ENCODE assay signal across 13 mouse cellular contexts in genomic region chr2:10004960-10005621, GRCm38 (mm10). TPM values are rescaled to one million over a fixed set of nuclear protein-coding genes. Genes with fewer than 3 reads are reported as not detected.
DNase-seq lines count a peak whose midpoint lies in the region; ATAC-seq and TF ChIP-seq lines count a peak whose summit lies in the region.
"Had no signal": no experiment of that assay in that cellular context is flagged by ENCODE, and none has a peak within 500 bp of the region (broad histone marks: within the 10 kb centered on the region; RNA-seq: fewer than 3 reads in every experiment).

No protein-coding gene starts in this region.

- no peak overlapping the region for H3K4me2 ChIP-seq in heart, embryonic 14.5 days (ENCODE audit: low read length)
- H3K4me2 ChIP-seq in heart, embryonic 11.5 days = no peak overlapping the region
- H3K4me2 ChIP-seq in kidney, embryonic 15.5 days = no peak overlapping the region
- H3K4me2 ChIP-seq: stomach, embryonic 15.5 days had no signal

- no peaks in the 10 kb centered on the region for H3K36me3 ChIP-seq in heart, embryonic 14.5 days (ENCODE audit: control insufficient read depth, insufficient read depth, low read length)
- no peaks in the 10 kb centered on the region for H3K36me3 ChIP-seq in heart, embryonic 11.5 days (ENCODE audit: control insufficient read depth, insufficient read depth, low read length)
- H3K36me3 ChIP-seq in kidney, embryonic 15.5 days = no peaks in the 10 kb centered on the region
- H3K36me3 ChIP-seq: stomach, embryonic 15.5 days had no signal

- TF ChIP-seq POLR2A in lung, adult 2 months (IDR thresholded peaks at IDR 0.05; ENCODE audit: borderline replicate concordance, extremely low read depth, low read depth, low read length) = no peak

- H3K4me3 ChIP-seq in heart, embryonic 14.5 days (ENCODE audit: control insufficient read depth in 1 of 2, insufficient read depth in 1 of 2, low read depth in 1 of 2, low read length in 2 of 2) = no peak overlapping the region
- no peak overlapping the region for H3K4me3 ChIP-seq in heart, embryonic 11.5 days (ENCODE audit: low read depth, low read length)
- no peak overlapping the region for H3K4me3 ChIP-seq in lung, adult 2 months (replicated peaks; ENCODE audit: extremely low read depth, low read depth, low read length)
- no peak overlapping the region for H3K4me3 ChIP-seq in kidney, embryonic 15.5 days (replicated peaks)
- H3K4me3 ChIP-seq: layer of hippocampus, adult 2 months; stomach, embryonic 15.5 days had no signal

- peak; percentile 21 for DNase-seq in lung, postnatal 25 days (ENCODE audit: low spot score)
- no peak for DNase-seq in lung, adult 2 months
- no peak for DNase-seq in right cerebral cortex, postnatal 4 days
- no peak for DNase-seq in embryo, embryonic 9.5 days (ENCODE audit: extremely low spot score)
- no peak for DNase-seq in cerebellum, adult 9-11 months
- DNase-seq: adrenal gland, postnatal 25 days; liver, postnatal 0 days; midbrain, embryonic 14.5 days had no signal

- H3K27me3 ChIP-seq in heart, embryonic 14.5 days (ENCODE audit: control insufficient read depth, insufficient read depth, low read length) = no peaks in the 10 kb centered on the region
- no peaks in the 10 kb centered on the region for H3K27me3 ChIP-seq in heart, embryonic 11.5 days (ENCODE audit: control insufficient read depth, insufficient read depth, low read length)
- H3K27me3 ChIP-seq in kidney, embryonic 15.5 days = no peaks in the 10 kb centered on the region
- H3K27me3 ChIP-seq: stomach, embryonic 15.5 days had no signal

- H3K4me1 ChIP-seq in heart, embryonic 14.5 days (ENCODE audit: control insufficient read depth in 2 of 2, insufficient read depth in 2 of 2, low read length in 2 of 2) = peaks cover 8 to 9% of the 10 kb centered on the region in 2 experiments; a peak in 2 of 4 replicates
- H3K4me1 ChIP-seq in heart, embryonic 11.5 days (ENCODE audit: control insufficient read depth, insufficient read depth, low read length) = peaks cover 17% of the 10 kb centered on the region
- peaks cover 7% of the 10 kb centered on the region for H3K4me1 ChIP-seq in lung, adult 2 months (ENCODE audit: control insufficient read depth, insufficient read depth, low read length)
- H3K4me1 ChIP-seq in kidney, embryonic 15.5 days = peaks cover 20% of the 10 kb centered on the region; the same call in 1 of the 2 replicates
- H3K4me1 ChIP-seq: stomach, embryonic 15.5 days had no signal

- H3K9me3 ChIP-seq in heart, embryonic 14.5 days (ENCODE audit: control insufficient read depth, low read length) = no peaks in the 10 kb centered on the region
- no peaks in the 10 kb centered on the region for H3K9me3 ChIP-seq in heart, embryonic 11.5 days (replicated peaks; ENCODE audit: control insufficient read depth, low read length)
- H3K9me3 ChIP-seq in kidney, embryonic 15.5 days (replicated peaks) = no peaks in the 10 kb centered on the region
- H3K9me3 ChIP-seq: stomach, embryonic 15.5 days had no signal

- no peak for TF ChIP-seq CTCF in lung, adult 2 months (IDR thresholded peaks at IDR 0.05; ENCODE audit: insufficient read depth, low read length)

- H3K27ac ChIP-seq in heart, embryonic 14.5 days (replicated peaks in 1 of 2; ENCODE audit: control insufficient read depth in 1 of 2, insufficient read depth in 1 of 2, low read depth in 2 of 2, low read length in 2 of 2) = peak overlapping the region; percentile 16 to 41; a peak in 1 of 4 replicates
- H3K27ac ChIP-seq in heart, embryonic 11.5 days (ENCODE audit: low read depth, low read length) = no peak overlapping the region
- H3K27ac ChIP-seq in kidney, embryonic 15.5 days = peak overlapping the region; percentile 60; the same call in 1 of the 2 replicates
- H3K27ac ChIP-seq: layer of hippocampus, adult 2 months; stomach, embryonic 15.5 days had no signal

- H3K9ac ChIP-seq in heart, embryonic 14.5 days (ENCODE audit: low read length) = no peak overlapping the region
- no peak overlapping the region for H3K9ac ChIP-seq in heart, embryonic 11.5 days (ENCODE audit: low read depth, low read length)
- H3K9ac ChIP-seq in kidney, embryonic 15.5 days = no peak overlapping the region
- H3K9ac ChIP-seq: liver, postnatal 0 days; stomach, embryonic 15.5 days had no signal

- WGBS in heart, embryonic 14.5 days = 61% methylated on average over 8 of the region's 8 CpGs
- 78% methylated on average over 8 of the region's 8 CpGs for whole genome bisulfite sequencing in heart, embryonic 11.5 days (ENCODE audit: insufficient replicate concordance)
- WGBS in lung, adult 2 months = 80% methylated on average over 8 of the region's 8 CpGs
- WGBS in kidney, embryonic 15.5 days = 79% methylated on average over 8 of the region's 8 CpGs

- ATAC-seq in heart, embryonic 14.5 days (ENCODE audit: insufficient number of reproducible peaks, insufficient read depth, low FRiP score, low read depth) = peak; percentile 12; the same call in 1 of the 2 replicates
- no peak for ATAC-seq in heart, embryonic 11.5 days (replicated peaks; ENCODE audit: insufficient number of reproducible peaks, low FRiP score, low TSS enrichment)
- ATAC-seq in kidney, embryonic 15.5 days (replicated peaks; ENCODE audit: low FRiP score) = no peak
- ATAC-seq: liver, postnatal 0 days had no signal

RNA-seq across cellular contexts. Expression of gene Taf3, which starts 43.3 kb away (rescaled TPM):
- 8.2 and 9.4 TPM in 2 replicates for polyA plus RNA-seq in heart, embryonic 14.5 days (2014; fragmentation: Nextera tagmentation; extraction: Ambion mirVana)
- polyA plus RNA-seq in heart, embryonic 11.5 days (2014; fragmentation: Nextera tagmentation; extraction: Ambion mirVana) = 10.0 and 11.9 TPM in 2 replicates
- 5.8 and 8.7 TPM in 2 replicates for polyA plus RNA-seq in lung, adult 2 months (2012; rRNA removed)
- polyA plus RNA-seq in kidney, embryonic 15.5 days (2015; fragmentation: Nextera tagmentation; extraction: Ambion mirVana) = 16.4 TPM in 2 replicates
